Mouse (Mus musculus) kidney, postnatal 0 days (tissue): ENCODE results near the gene Shd. TPM values are rescaled to one million over a fixed set of nuclear protein-coding genes. Genes with fewer than 3 reads are reported as not detected.
A peak's percentile ranks its signal among the peaks of the same experiment; 100 is the strongest.
"Not testable (repeated sequence)": the region's sequence is repeated elsewhere in the genome, so short reads cannot be mapped to it uniquely, and the experiment has no call there.

Source experiments
- ATAC-seq: fragments of 200-750 bp; cut with Nextera tagmentation; replicated peaks from 2 replicates; pipeline ENCODE4 v1.8.0; 2017; ENCODE audit warnings: low read depth, moderate number of reproducible peaks, moderate TSS enrichment, moderate library complexity; ENCODE audit not compliant: low FRiP score
- DNase-seq: peaks from one replicate; pipeline ENCODE4 v3.0.0-alpha.2; 2016; ENCODE audit warnings: low spot score
- H3K27ac ChIP-seq: fragments of 300-500 bp; sonication (generic); 2 replicates; pipeline ENCODE4 v1.5.1; 2014; ENCODE audit warnings: mild to moderate bottlenecking
- H3K27me3 ChIP-seq: fragments of 300-500 bp; sonication (generic); 2 replicates; pipeline ENCODE4 v1.6.1; 2014; ENCODE audit warnings: low read length, mixed read lengths; ENCODE audit not compliant: insufficient read depth
- H3K36me3 ChIP-seq: fragments of 300-500 bp; sonication (generic); 2 replicates; pipeline ENCODE4 v1.6.1; 2014; ENCODE audit warnings: low read length, mixed read lengths; ENCODE audit not compliant: insufficient read depth
- H3K4me1 ChIP-seq: fragments of 300-500 bp; sonication (generic); replicated peaks from 2 replicates; pipeline ENCODE4 v1.6.1; 2014; ENCODE audit warnings: antibody characterized with exemption, low read length, mixed read lengths; ENCODE audit not compliant: insufficient read depth
- H3K4me2 ChIP-seq: fragments of 300-500 bp; sonication (generic); 2 replicates; pipeline ENCODE4 v1.6.1; 2014; ENCODE audit warnings: mild to moderate bottlenecking, low read length, moderate library complexity, mixed read lengths
- H3K4me3 ChIP-seq: fragments of 300-500 bp; sonication (generic); replicated peaks from 2 replicates; pipeline ENCODE4 v1.5.1; 2014; ENCODE audit warnings: low read depth, low read length
- H3K9ac ChIP-seq: fragments of 300-500 bp; sonication (generic); 2 replicates; pipeline ENCODE4 v1.6.1; 2014; ENCODE audit warnings: low read depth, low read length
- H3K9me3 ChIP-seq: fragments of 300-500 bp; sonication (generic); replicated peaks from 2 replicates; pipeline ENCODE4 v1.6.1; 2016; ENCODE audit warnings: low read length, inconsistent platforms, mixed read lengths
- CTCF ChIP-seq: IDR thresholded peaks from 2 replicates; pipeline ENCODE4 v1.5.1; 2016; ENCODE audit warnings: antibody characterized with exemption, low read depth, mild to moderate bottlenecking, moderate library complexity
- WGBS: fragments of 180-500 bp; shearing (Covaris S2); extraction: QIAGEN DNeasy Blood & Tissue Kit; methylation state at CpG from one replicate; pipeline ENCODE4 v1.1.7; 2014; 5-methylcytosine and 5-hydroxymethylcytosine counted together
- polyA plus RNA-seq: library from polyadenylated mRNA; unstranded; fragments of >200 nt; fragmentation: Nextera tagmentation; extraction: Ambion mirVana; gene quantifications from 2 replicates; pipeline ENCODE4 v1.2.1, GENCODE M21; 2015

The Shd gene
- polyA plus RNA-seq, result 54.2 and 56.6 TPM in 2 replicates

DNA sequence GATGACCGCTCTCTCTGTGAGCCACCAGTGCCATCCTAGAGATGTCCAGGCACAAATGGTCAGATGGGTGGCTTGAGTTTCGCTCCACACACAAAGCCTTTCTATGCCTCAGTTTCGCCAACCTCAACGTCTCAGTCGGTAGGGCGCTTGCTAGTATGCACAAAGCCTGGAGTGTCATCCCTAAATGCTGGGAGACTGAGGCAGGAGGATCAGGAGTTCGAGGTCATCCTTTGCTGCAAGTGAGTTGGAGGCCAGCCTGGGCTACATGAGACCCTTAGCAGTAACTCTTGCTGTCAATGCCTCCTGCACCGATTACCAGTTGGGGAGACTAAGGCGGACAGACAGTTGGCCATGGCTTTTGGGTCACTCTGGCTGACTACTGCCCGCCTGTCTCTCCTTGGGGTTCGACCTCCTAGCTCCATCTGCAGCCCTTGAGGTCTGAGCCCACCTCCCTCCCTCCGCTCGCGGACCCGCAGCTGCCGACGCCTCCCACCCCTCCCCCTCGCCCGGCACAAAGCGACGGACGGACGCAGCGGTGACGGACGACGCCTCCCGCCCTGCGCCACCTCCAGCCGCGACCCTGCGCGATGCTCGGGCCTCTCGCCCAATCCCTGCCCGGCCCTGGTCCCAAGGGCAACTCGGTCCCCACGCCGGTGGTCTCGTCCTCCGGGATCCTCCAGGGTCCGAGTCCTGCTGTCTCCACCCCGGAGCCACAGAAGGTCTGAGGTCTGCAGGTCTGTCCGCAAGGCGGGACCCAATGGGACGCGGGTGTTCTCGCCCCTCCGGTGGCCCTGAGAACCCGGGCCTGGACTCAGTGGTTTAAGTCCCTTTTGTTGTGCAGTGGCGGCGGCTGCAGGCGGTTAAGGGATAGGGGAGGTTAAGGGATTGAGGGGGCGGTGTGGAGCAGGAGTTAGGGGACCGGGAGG lies at the start of gene Shd:
Gene Shd (plus strand): TSS at position 502 of the 926 bp plus-strand sequence.
- peaks cover 14% of the 10 kb centered on the region; the same call in 1 of the 2 replicates for H3K36me3 ChIP-seq
- H3K27me3 ChIP-seq, result no peaks in the 10 kb centered on the region
- TF ChIP-seq CTCF, result no peak
- no peaks in the 10 kb centered on the region for H3K9me3 ChIP-seq
- H3K4me3 ChIP-seq, result peak within 1 kb of the TSS; percentile 47
- H3K4me1 ChIP-seq, result peaks cover 12% of the 10 kb centered on the region
- DNase-seq (peak; percentile 47), ATAC-seq (peak; percentile 31)
- peak within 1 kb of the TSS; percentile 50 for H3K27ac ChIP-seq
- peak within 1 kb of the TSS; percentile 63 for H3K9ac ChIP-seq
- H3K4me2 ChIP-seq, result peak within 1 kb of the TSS; percentile 89
- 8% methylated on average over 55 of the region's 55 CpGs for WGBS

DNA sequence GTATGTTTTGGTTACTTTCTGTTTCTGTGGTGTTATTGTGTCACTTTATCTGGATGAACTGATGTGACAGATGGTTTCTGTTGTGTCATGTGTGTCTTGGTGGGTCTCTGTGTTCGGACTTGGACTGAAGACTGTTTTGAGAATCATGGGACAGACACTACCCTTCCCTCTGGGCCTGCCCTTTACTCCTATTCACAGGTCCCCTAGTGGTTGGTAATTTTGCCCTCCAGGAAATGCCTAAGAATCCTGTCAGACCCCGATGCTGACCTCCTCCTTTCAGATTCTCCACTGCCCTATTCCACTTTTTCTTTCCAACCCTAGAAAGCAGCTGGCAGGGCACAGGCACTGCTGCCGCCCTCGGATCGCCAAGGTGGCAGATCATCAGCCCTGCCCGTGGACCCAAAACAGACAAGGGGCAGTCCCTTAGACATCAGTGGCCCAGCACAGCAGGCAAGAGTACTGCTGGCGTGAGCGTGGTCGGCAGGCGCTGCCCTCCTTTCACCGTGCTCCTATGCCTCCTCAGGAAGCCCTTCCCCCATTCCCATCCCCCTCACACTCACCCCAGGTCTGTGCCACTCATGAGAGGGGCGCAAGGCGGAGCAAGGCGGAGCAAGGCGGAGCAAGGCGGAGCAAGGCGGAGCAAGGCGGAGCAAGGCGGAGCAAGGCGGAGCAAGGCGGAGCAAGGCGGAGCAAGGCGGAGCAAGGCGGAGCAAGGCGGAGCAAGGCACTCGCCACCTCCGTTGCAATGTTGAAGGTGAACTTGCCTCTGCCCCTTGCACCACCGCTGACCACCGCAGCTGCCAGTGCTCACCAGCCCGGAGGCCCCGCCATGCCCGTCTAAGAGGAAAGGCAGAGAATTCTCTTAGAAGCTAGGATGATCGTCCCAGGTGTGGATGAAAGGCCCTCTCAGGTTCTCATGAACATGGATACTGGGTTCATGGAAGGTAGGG lies 38.4 kb upstream of the Shd start:
- no peaks in the 10 kb centered on the region for H3K4me1 ChIP-seq
- H3K9me3 ChIP-seq, result no peaks in the 10 kb centered on the region
- peak; percentile 46; the same call in 1 of the 2 replicates for TF ChIP-seq CTCF
- H3K36me3 ChIP-seq, result no peaks in the 10 kb centered on the region
- under 1% methylated on average over 33 of the region's 33 CpGs for WGBS
- peak overlapping the region; percentile 92 for H3K27ac ChIP-seq
- ATAC-seq (peak; percentile 97), DNase-seq (peak; percentile 70)
- peak overlapping the region; percentile 83 for H3K4me2 ChIP-seq
- peak overlapping the region; percentile 61 for H3K4me3 ChIP-seq
- H3K27me3 ChIP-seq, result no peaks in the 10 kb centered on the region
- peak overlapping the region; percentile 65 for H3K9ac ChIP-seq

DNA sequence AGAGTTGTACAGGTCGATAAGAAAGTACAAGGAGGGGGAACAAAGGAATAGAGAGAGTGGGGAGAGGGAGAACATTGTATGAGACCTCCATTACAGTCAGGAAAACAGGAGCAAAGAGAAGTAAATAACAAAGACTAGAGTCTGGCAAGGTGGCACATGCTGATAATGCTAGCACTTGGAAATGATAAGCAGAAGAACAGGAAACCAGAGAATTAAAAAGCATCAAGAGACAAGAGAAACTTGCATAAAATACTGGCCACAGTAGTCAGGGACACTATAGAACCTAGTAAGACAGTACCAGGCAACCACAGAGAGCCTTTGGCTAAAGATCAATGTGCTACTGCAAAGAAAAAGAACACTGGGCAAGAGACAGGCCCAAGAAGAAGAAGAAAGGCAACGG lies 37.6 kb upstream of the Shd start:
- H3K36me3 ChIP-seq, result no peaks in the 10 kb centered on the region
- ATAC-seq, result no peak
- no peak for TF ChIP-seq CTCF
- H3K9me3 ChIP-seq, result no peaks in the 10 kb centered on the region
- H3K4me2 ChIP-seq, result peak overlapping the region; percentile 83
- H3K9ac ChIP-seq, result peak overlapping the region; percentile 65
- no peaks in the 10 kb centered on the region for H3K4me1 ChIP-seq
- peak overlapping the region; percentile 61 for H3K4me3 ChIP-seq
- H3K27me3 ChIP-seq, result no peaks in the 10 kb centered on the region
- H3K27ac ChIP-seq, result peak overlapping the region; percentile 80
- DNase-seq, result no peak
- 74% methylated on average over 2 of the region's 2 CpGs for WGBS

DNA sequence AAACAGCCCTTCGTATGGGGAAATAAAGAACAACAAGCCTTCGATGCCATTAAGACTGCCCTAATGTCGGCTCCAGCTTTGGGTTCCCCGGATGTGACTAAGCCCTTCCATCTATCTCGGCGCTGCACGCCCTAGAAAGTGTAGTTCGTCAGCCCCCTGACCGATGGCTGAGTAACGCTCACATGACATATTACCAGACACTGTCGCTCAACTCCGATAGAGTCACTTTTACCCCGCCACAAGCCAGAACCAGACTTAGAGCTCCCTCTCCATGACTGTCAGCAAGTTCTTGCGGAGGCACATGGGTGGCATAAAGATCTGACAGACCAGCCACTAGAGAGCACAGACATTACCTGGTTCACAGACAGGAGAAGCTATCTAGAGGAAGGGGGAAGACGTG lies 37.1 kb upstream of the Shd start:
- no peaks in the 10 kb centered on the region for H3K4me1 ChIP-seq
- no peak overlapping the region for H3K4me3 ChIP-seq
- 95% methylated on average over 15 of the region's 15 CpGs for WGBS
- no peak for TF ChIP-seq CTCF
- no peaks in the 10 kb centered on the region for H3K9me3 ChIP-seq
- DNase-seq (no peak), ATAC-seq (no peak)
- H3K36me3 ChIP-seq, result no peaks in the 10 kb centered on the region
- no peak overlapping the region for H3K9ac ChIP-seq
- no peak overlapping the region for H3K27ac ChIP-seq
- H3K4me2 ChIP-seq, result peak overlapping the region; percentile 83; the same call in 1 of the 2 replicates
- no peaks in the 10 kb centered on the region for H3K27me3 ChIP-seq

DNA sequence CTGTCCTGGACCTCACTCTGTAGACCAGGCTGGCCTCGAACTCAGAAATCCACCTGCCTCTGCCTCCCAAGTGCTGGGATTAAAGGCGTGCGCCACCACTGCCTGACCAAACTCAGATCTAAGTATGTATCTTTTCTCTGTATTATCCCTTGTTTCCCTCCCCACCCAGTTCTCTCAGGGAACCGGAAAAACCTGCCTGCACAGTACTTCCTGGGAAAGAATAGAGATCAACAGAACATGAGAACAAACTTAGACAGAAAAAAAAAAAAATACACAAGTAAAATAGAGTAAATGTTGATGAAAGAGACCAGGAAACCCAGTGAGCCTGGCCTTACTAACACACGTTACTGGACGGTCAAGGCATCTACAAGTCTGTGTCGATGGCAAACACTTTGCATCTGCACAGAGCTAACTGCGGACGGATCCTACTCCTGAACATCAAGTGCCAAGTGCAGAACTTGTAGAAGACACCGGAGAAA lies 25.8 kb upstream of the Shd start:
- not testable (repeated sequence) for H3K9ac ChIP-seq, H3K9me3 ChIP-seq
- peak; percentile 29 for DNase-seq

More for the DNA sequence above, 25.8 kb upstream of the Shd start:
- H3K36me3 ChIP-seq, ATAC-seq, H3K4me1 ChIP-seq, H3K27me3 ChIP-seq: not testable (repeated sequence)
- 26% methylated on average over 10 of the region's 10 CpGs for WGBS
- Histone ChIP-seq H3K4me2 (peak overlapping the region; percentile 87), H3K4me3 (peak overlapping the region; percentile 47), H3K27ac (peak overlapping the region; percentile 95)
